Mouse (Mus musculus): ENCODE data around the gene Ndufa4l2.

Ndufa4l2 gene

GRCm38 (mm10) chr10:127509837-127510701 lies 4.7 kb upstream of the Ndufa4l2 start:
- DNase-seq (ENCODE audit: low spot score): peak; percentile 63

GRCm38 (mm10) chr10:127510895-127511617 lies 3.7 kb upstream of the Ndufa4l2 start:
- peak; percentile 41 for DNase-seq (ENCODE audit: low spot score)

- peak; percentile 78 for DNase-seq (ENCODE audit: low spot score)
Measured at GRCm38 (mm10) chr10:127511634-127512306, 3.0 kb upstream of the Ndufa4l2 start.

- DNase-seq (ENCODE audit: low spot score): no peak
Measured at GRCm38 (mm10) chr10:127512307-127512666, 2.5 kb upstream of the Ndufa4l2 start.

- peak; percentile 95 for DNase-seq (ENCODE audit: low spot score)
Measured at GRCm38 (mm10) chr10:127512813-127513212, 2.0 kb upstream of the Ndufa4l2 start.

GRCm38 (mm10) chr10:127513501-127514091 lies 1.2 kb upstream of the Ndufa4l2 start:
- peak; percentile 67 for DNase-seq (ENCODE audit: low spot score)

GRCm38 (mm10) chr10:127514111-127514698 lies 562 bp upstream of the Ndufa4l2 start:
- DNase-seq (ENCODE audit: low spot score): peak; percentile 7

GRCm38 (mm10) chr10:127515271-127515982 lies 660 bp downstream of the Ndufa4l2 start:
- DNase-seq (ENCODE audit: low spot score): peak; percentile 69

GRCm38 (mm10) chr10:127515983-127516459 lies 1.3 kb downstream of the Ndufa4l2 start:
- no peak for DNase-seq (ENCODE audit: low spot score)

- peak; percentile 68 for DNase-seq (ENCODE audit: low spot score)
Measured at GRCm38 (mm10) chr10:127516576-127517260, 2.0 kb downstream of the Ndufa4l2 start.

- DNase-seq (ENCODE audit: low spot score): no peak
Measured at GRCm38 (mm10) chr10:127517941-127518340, 3.2 kb downstream of the Ndufa4l2 start.

- no peak for DNase-seq (ENCODE audit: low spot score)
Measured at GRCm38 (mm10) chr10:127519041-127519701, 4.4 kb downstream of the Ndufa4l2 start.

- no peak for DNase-seq (ENCODE audit: low spot score)
Measured at GRCm38 (mm10) chr10:127519903-127520713, 5.3 kb downstream of the Ndufa4l2 start.

- no peak for DNase-seq (ENCODE audit: low spot score)
Measured at GRCm38 (mm10) chr10:127520714-127521357, 6.1 kb downstream of the Ndufa4l2 start.

- peak; percentile 7 for DNase-seq (ENCODE audit: low spot score)
Measured at GRCm38 (mm10) chr10:127521611-127522080, 6.9 kb downstream of the Ndufa4l2 start.

GRCm38 (mm10) chr10:127522088-127522581 lies 7.4 kb downstream of the Ndufa4l2 start, which contains the start of gene Shmt2:
Gene Shmt2, minus strand, starts transcription at chr10:127522444.
- peak; percentile 99 for DNase-seq (ENCODE audit: low spot score)

- DNase-seq (ENCODE audit: low spot score): peak; percentile 22
Measured at GRCm38 (mm10) chr10:127524646-127525255, 10.0 kb downstream of the Ndufa4l2 start.
